Mouse (Mus musculus) MEL (cell line): ENCODE measurements around the gene Gm20458. TPM values are rescaled to one million over a fixed set of nuclear protein-coding genes. Genes with fewer than 3 reads are reported as not detected.

Experiments used
- DNase-seq: peaks from one replicate; pipeline ENCODE4 v3.0.0; 2011; ENCODE audit warnings: low read depth, low spot score
- H3K27ac ChIP-seq: 2 replicates; pipeline ENCODE4 v1.5.1; 2012; ENCODE audit warnings: low read depth, mild to moderate bottlenecking, control low read depth, low read length, moderate library complexity; ENCODE audit not compliant: control insufficient read depth
- H3K27me3 ChIP-seq, 2 experiments: fragments of 150-350 bp in 1 of 2; sonication (generic) in 1 of 2; 2 replicates each; pipeline ENCODE4 v1.6.1; 2012; ENCODE audit warnings: low read length in 2 of 2, mild to moderate bottlenecking in 2 of 2, improper control_type of control experiment in 1 of 2, moderate library complexity in 1 of 2; ENCODE audit not compliant: insufficient read depth in 2 of 2, control insufficient read depth in 1 of 2
- H3K36me3 ChIP-seq, 2 experiments: 2 replicates each; pipeline ENCODE4 v1.6.1; 2012 to 2014; ENCODE audit warnings: low read length in 2 of 2, improper control_type of control experiment in 1 of 2, inconsistent platforms in 1 of 2, mild to moderate bottlenecking in 1 of 2; ENCODE audit not compliant: insufficient read depth in 2 of 2, control insufficient read depth in 1 of 2
- H3K4me1 ChIP-seq, 2 experiments: fragments of 150-350 bp in 1 of 2; sonication (generic) in 1 of 2; 2 replicates each; pipeline ENCODE4 v1.6.1; 2012; ENCODE audit warnings: low read length in 2 of 2, improper control_type of control experiment in 1 of 2, mild to moderate bottlenecking in 1 of 2; ENCODE audit not compliant: insufficient read depth in 2 of 2, control insufficient read depth in 1 of 2
- H3K4me3 ChIP-seq, 2 experiments: fragments of 150-350 bp in 1 of 2; sonication (generic) in 1 of 2; 2 replicates each; pipeline ENCODE4 v1.5.1; 2012; ENCODE audit warnings: low read depth in 2 of 2, low read length in 2 of 2, mild to moderate bottlenecking in 2 of 2, moderate library complexity in 2 of 2, control low read depth in 1 of 2, improper control_type of control experiment in 1 of 2; ENCODE audit not compliant: control insufficient read depth in 1 of 2, insufficient read depth in 1 of 2
- H3K79me2 ChIP-seq: 2 replicates; pipeline ENCODE4 v1.6.1; 2012; ENCODE audit warnings: mild to moderate bottlenecking, low read length, moderate library complexity; ENCODE audit not compliant: control insufficient read depth, poor library complexity, insufficient read depth
- H3K9ac ChIP-seq: 2 replicates; pipeline ENCODE4 v1.6.1; 2012; ENCODE audit warnings: low read depth, mild to moderate bottlenecking, control low read depth, low read length, moderate library complexity; ENCODE audit not compliant: control insufficient read depth, poor library complexity, severe bottlenecking
- H3K9me3 ChIP-seq: fragments of 150-350 bp; sonication (generic); replicated peaks from 2 replicates; pipeline ENCODE4 v1.6.1; 2012; ENCODE audit warnings: mild to moderate bottlenecking, low read length, improper control_type of control experiment, moderate library complexity; ENCODE audit not compliant: insufficient read depth
- CTCF ChIP-seq, 3 experiments: IDR thresholded peaks in 2 of 3; conservative IDR thresholded peaks in 1 of 3; 2 replicates each; pipeline ENCODE4 v1.5.1; 2011 to 2012; ENCODE audit warnings: low read length in 3 of 3, low read depth in 2 of 3, mild to moderate bottlenecking in 2 of 3, improper control_type of control experiment in 1 of 3, inconsistent platforms in 1 of 3, mixed read lengths in 1 of 3, moderate library complexity in 1 of 3; ENCODE audit not compliant: control insufficient read depth in 1 of 3, insufficient read depth in 1 of 3, poor library complexity in 1 of 3, severe bottlenecking in 1 of 3
- E2F4 ChIP-seq: IDR thresholded peaks from 2 replicates; pipeline ENCODE4 v1.6.1; 2011; ENCODE audit warnings: low read depth, low read length, improper control_type of control experiment, borderline replicate concordance
- EP300 ChIP-seq, 2 experiments: IDR thresholded peaks; 2 replicates each; pipeline ENCODE4 v1.6.1; 2011; ENCODE audit warnings: improper control_type of control experiment in 2 of 2, low read length in 2 of 2, low read depth in 1 of 2, mild to moderate bottlenecking in 1 of 2
- GABPA ChIP-seq: IDR thresholded peaks from 2 replicates; pipeline ENCODE4 v1.6.1; 2012; ENCODE audit warnings: low read depth, mild to moderate bottlenecking, inconsistent platforms, low read length, improper control_type of control experiment, moderate library complexity
- HCFC1 ChIP-seq: IDR thresholded peaks from 2 replicates; pipeline ENCODE4 v1.6.1; 2012; ENCODE audit warnings: low read depth, mild to moderate bottlenecking, inconsistent platforms, low read length, improper control_type of control experiment, moderate library complexity
- MAZ ChIP-seq: IDR thresholded peaks from 2 replicates; pipeline ENCODE4 v1.6.1; 2012; ENCODE audit warnings: low read depth, mild to moderate bottlenecking, inconsistent platforms, low read length, improper control_type of control experiment
- MXI1 ChIP-seq: IDR thresholded peaks from 2 replicates; pipeline ENCODE4 v1.6.1; 2011; ENCODE audit warnings: mild to moderate bottlenecking, low read depth, low read length, improper control_type of control experiment
- MYB ChIP-seq: IDR thresholded peaks from 2 replicates; pipeline ENCODE4 v1.6.1; 2011; ENCODE audit warnings: mild to moderate bottlenecking, low read depth, low read length, improper control_type of control experiment
- MYC ChIP-seq: IDR thresholded peaks from 2 replicates; pipeline ENCODE4 v1.6.1; 2011; ENCODE audit warnings: low read depth, mild to moderate bottlenecking, low read length, improper control_type of control experiment, moderate library complexity
- NRF1 ChIP-seq: IDR thresholded peaks from 2 replicates; pipeline ENCODE4 v1.6.1; 2014; ENCODE audit warnings: low read depth, mild to moderate bottlenecking, inconsistent platforms, low read length, improper control_type of control experiment, moderate library complexity; ENCODE audit not compliant: poor library complexity, insufficient read depth, severe bottlenecking
- RCOR1 ChIP-seq: IDR thresholded peaks from 2 replicates; pipeline ENCODE4 v1.6.1; 2012; ENCODE audit warnings: low read depth, mild to moderate bottlenecking, inconsistent platforms, low read length, improper control_type of control experiment
- TCF12 ChIP-seq: IDR thresholded peaks from 2 replicates; pipeline ENCODE4 v1.6.1; 2014; ENCODE audit warnings: low read depth, mild to moderate bottlenecking, inconsistent platforms, low read length, improper control_type of control experiment, moderate library complexity
- USF1 ChIP-seq: IDR thresholded peaks from 2 replicates; pipeline ENCODE4 v1.6.1; 2014; ENCODE audit warnings: low read depth, mild to moderate bottlenecking, inconsistent platforms, low read length, improper control_type of control experiment, moderate library complexity
- ZKSCAN1 ChIP-seq: IDR thresholded peaks from 2 replicates; pipeline ENCODE4 v1.6.1; 2012; ENCODE audit warnings: low read depth, mild to moderate bottlenecking, inconsistent platforms, low read length, improper control_type of control experiment, moderate library complexity
- ZNF384 ChIP-seq: IDR thresholded peaks from 2 replicates; pipeline ENCODE4 v1.6.1; 2012; ENCODE audit warnings: low read depth, mild to moderate bottlenecking, inconsistent platforms, low read length, improper control_type of control experiment
- polyA plus RNA-seq, 2 experiments: library from polyadenylated mRNA; stranded (reverse) in 1 of 2; unstranded in 1 of 2; fragments of >175 nt in 1 of 2; fragments of >200 nt in 1 of 2; gene quantifications; 2 replicates each; pipeline versions ENCODE4 v1.2.1 to v1.2.4; 2012; ENCODE audit warnings: low replicate concordance in 2 of 2, low read depth in 1 of 2; ENCODE audit not compliant: insufficient read length in 2 of 2, insufficient read depth in 1 of 2, missing spikeins in 1 of 2
- total RNA-seq: library from RNA; depleted of rRNA; stranded (reverse); fragments of 300-350 nt; gene quantifications from 2 replicates; pipeline ENCODE4 v1.2.3, GENCODE M21; 2012

Gm20458 gene
- total and polyA plus RNA-seq, 3 experiments, result 1.0 to 19.2 TPM; not detected in 1

- Histone ChIP-seq H3K36me3 (no peaks in the 10 kb centered on the region), H3K79me2 (no peaks in the 10 kb centered on the region), H3K9me3 (no peaks in the 10 kb centered on the region), H3K4me3 (no peak overlapping the region), H3K27me3 (peaks cover 0 to 8% of the 10 kb centered on the region in 2 experiments), H3K9ac (no peak overlapping the region), H3K4me1 (no peaks in the 10 kb centered on the region), H3K27ac (no peak overlapping the region)
- TF ChIP-seq HCFC1, result no peak
- TF ChIP-seq RCOR1, result no peak
- no peak for TF ChIP-seq MAZ
- no peak for TF ChIP-seq E2F4
- TF ChIP-seq MYC, result no peak
- TF ChIP-seq TCF12, result no peak
- no peak for DNase-seq
These were observed 34.6 kb upstream of the Gm20458 start for GRCm38 (mm10) chr2:164426121-164426520.

GRCm38 (mm10) chr2:164426952-164427351 is 33.8 kb upstream of the Gm20458 start:
- Histone ChIP-seq H3K36me3 (no peaks in the 10 kb centered on the region), H3K4me1 (no peaks in the 10 kb centered on the region), H3K27ac (no peak overlapping the region), H3K9ac (no peak overlapping the region), H3K79me2 (no peaks in the 10 kb centered on the region)
- DNase-seq, result no peak
- no peak for TF ChIP-seq CTCF (IDR thresholded peaks at IDR 0.05 in 2 of 3, conservative IDR thresholded peaks at IDR 0.05 in 1 of 3; ENCODE audit: control insufficient read depth in 1 of 3, insufficient read depth in 1 of 3, low read depth in 2 of 3, low read length in 3 of 3, poor library complexity in 1 of 3, severe bottlenecking in 1 of 3)
- TF ChIP-seq GABPA, result no peak
- no peak for TF ChIP-seq HCFC1
- TF ChIP-seq EP300 (IDR thresholded peaks at IDR 0.05; ENCODE audit: low read depth in 1 of 2, low read length in 2 of 2), result no peak
- TF ChIP-seq MYB, result no peak
- no peak for TF ChIP-seq MYC
- no peak for TF ChIP-seq TCF12
- TF ChIP-seq USF1, result no peak
- TF ChIP-seq ZKSCAN1, result no peak
- no peak for TF ChIP-seq E2F4
- TF ChIP-seq, all 39 proteins: peak for 0
- no peak overlapping the region for H3K4me3 ChIP-seq
- peaks cover 0 to 8% of the 10 kb centered on the region in 2 experiments for H3K27me3 ChIP-seq
- H3K9me3 ChIP-seq, result no peaks in the 10 kb centered on the region

DNA sequence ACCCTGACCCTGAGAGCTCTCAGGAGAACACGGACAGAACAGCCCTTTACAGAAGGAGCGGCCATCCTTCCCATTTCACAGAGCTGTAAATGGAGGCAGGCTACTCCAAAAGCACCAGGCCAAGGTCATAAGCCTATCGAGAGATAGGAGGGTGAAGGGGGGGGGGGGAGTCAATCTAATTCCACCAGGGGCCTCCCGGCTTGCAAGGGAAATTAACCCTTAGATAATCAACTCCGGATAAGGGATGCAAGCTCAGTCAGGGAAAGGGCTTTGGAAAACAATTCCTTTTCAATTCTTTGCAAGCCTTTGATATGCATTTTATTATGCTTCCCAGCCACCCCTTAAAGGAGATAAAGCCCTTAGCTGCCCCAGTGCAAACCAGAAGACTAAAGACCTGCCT is 32.3 kb upstream of the Gm20458 start:
- no peak for TF ChIP-seq MYC
- TF ChIP-seq MYB, result no peak
- no peak for TF ChIP-seq NRF1
- TF ChIP-seq ZNF384, result no peak
- TF ChIP-seq MXI1, result no peak
- TF ChIP-seq EP300 (IDR thresholded peaks at IDR 0.05; ENCODE audit: low read depth in 1 of 2, low read length in 2 of 2), result no peak
- no peaks in the 10 kb centered on the region for H3K9me3 ChIP-seq
- H3K27ac ChIP-seq, result no peak overlapping the region
- no peaks in the 10 kb centered on the region for H3K79me2 ChIP-seq
- DNase-seq, result no peak
- peaks cover 0 to 8% of the 10 kb centered on the region in 2 experiments for H3K27me3 ChIP-seq
- no peak overlapping the region for H3K4me3 ChIP-seq
- H3K9ac ChIP-seq, result no peak overlapping the region
- H3K36me3 ChIP-seq, result no peaks in the 10 kb centered on the region
- no peaks in the 10 kb centered on the region for H3K4me1 ChIP-seq
